Mouse (Mus musculus): ENCODE data around the gene Trmt6.

The Trmt6 gene

DNA sequence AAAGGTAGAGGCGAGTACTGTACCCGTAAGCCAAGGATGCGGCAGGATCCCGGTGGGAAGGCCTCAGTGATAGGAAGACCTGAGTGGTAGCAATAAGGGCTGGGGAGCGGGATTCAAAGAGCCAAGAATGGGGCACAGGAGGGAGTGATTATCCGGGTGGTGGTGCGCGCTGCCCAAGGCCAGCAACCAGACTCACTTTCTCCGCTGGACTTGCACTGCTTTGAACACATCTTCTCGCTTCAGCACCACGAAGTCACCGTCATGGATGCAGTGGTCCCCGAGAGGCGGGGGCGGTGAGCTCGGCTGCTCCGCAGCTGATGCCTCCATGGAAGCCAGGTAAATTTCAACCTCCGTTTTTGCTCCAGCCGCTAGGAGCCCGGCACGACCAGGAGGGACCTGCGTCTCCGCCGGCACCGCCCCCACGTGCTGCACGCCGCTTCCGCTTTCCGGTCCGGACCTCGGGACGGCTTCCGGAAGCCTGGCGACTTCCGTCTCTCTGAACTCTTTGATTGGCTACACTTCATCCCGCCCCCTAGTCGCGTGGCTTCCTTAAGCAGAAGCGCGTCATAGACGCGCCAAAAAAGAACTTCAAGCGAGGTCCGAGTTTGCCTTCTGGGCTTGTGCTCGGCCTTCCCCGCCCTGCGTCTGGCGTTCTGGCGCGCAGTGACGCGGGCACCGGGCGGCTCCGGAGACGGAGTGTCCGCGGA, at the start of gene Trmt6, which contains the start of gene Mcm8:
TSS of gene Trmt6 (minus strand) at position 448 of the 707 bp plus-strand sequence.
TSS of gene Mcm8 (plus strand) at position 534 of the 707 bp plus-strand sequence.
- in situ Hi-C loops (cut with MboI; ENCODE audit: low pct_unique_long_range_greater_than_20kb in 1 of 2, low sequenced_read_pairs in 2 of 2, unreplicated experiment in 1 of 2) = no loop called here

DNA sequence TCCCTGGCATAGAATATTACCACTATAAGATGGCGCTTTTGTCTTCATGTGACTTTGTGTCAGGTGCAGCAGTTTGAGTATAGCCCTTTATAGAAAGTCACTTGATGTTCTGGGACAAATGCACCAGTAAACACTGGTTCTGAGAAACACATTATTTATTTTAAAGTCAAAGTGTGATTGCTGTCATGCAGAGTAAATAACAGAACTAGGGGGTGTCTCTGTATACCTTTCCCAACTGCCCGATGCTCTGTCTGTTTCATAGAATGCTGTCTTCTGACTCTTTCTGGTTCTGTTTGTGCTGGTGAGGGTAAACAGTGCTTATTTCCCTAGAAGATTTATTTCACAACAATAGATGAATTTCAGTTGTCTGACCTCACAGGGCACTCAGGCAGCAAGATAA, 47.5 kb upstream of the Trmt6 start:
- in situ Hi-C loops (cut with MboI; ENCODE audit: low pct_unique_long_range_greater_than_20kb in 1 of 2, low sequenced_read_pairs in 2 of 2, unreplicated experiment in 1 of 2) = no loop called here

DNA sequence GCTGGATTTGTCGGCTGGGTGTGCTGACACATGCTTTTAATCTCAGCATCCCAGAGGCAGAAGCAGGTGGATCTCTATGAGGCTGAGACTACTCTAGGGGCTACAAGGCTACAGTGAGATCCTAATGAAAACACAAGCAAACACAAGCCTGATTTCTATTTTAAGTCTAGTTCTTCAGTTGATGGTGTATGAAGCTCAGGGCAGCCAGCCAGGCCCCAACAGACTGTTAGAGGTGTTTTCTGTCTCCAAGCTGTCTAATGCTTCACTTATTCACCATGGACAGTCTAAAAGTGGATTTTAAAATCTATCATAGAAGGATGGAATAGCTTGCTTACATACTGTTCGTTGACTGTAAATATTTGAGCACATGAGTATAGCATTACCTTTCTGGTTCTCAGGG, 45.6 kb upstream of the Trmt6 start:
- in situ Hi-C loops (cut with MboI; ENCODE audit: low pct_unique_long_range_greater_than_20kb in 1 of 2, low sequenced_read_pairs in 2 of 2, unreplicated experiment in 1 of 2) = no loop called here

DNA sequence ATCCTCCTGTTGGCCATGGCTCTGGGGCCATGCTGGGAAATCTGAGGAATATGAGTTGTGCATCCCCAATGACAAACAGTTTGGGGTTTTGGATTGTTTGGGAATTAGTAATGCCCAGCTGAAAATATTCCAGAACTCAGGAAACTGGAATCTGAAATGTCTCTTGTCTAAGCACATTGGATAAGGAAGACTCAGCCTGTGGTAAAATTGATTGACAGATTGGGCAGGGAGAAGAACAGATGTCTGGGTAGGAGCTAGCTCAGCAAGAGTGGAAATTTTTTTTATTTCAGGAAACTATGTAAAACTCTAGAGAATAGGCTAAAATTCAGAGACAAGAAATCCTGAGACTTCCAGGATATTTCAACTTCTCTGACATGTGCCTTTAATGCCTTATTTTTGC, 44.6 kb upstream of the Trmt6 start:
- in situ Hi-C loops (cut with MboI; ENCODE audit: low pct_unique_long_range_greater_than_20kb in 1 of 2, low sequenced_read_pairs in 2 of 2, unreplicated experiment in 1 of 2) = no loop called here

DNA sequence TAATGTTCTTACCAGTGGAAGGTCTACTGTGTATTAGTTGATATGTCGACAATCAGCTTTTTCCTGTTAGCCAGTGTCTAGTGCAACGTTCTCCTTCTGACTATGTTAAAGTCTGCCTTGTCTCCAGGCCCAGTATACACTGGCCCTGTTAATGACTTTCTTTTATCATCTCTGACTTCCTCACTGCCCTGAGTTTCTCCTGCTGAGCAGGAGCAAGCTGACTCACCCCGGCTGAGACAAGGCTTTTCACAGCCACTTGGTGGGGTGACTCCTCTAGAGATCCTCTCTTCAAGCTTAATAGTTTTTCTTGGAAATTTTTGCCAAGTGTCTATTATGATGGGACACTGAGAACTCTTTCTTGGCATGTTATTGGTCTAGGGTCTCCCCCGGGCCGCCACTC, 40.5 kb upstream of the Trmt6 start:
- in situ Hi-C loops (cut with MboI; ENCODE audit: low pct_unique_long_range_greater_than_20kb in 1 of 2, low sequenced_read_pairs in 2 of 2, unreplicated experiment in 1 of 2) = no loop called here

DNA sequence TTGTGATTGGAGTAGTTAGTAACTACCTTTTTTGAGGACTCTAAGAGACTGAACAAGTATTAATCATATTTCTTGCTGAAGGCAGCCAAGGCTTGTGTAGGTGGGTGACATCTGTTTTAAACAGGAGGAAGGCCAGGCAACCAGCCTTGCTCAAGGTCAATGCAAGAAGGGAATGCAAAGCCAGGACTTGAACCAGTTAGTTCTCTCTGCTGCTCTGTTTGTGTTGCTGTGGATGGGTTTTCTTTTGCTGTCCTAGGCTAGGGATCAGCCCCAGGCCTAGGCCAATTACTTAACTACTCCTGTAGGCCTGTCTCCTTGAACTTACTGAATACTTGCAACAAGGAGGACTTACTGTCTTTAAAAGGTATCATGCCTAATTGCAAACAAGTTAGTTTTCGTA, 37.2 kb upstream of the Trmt6 start:
- in situ Hi-C loops (cut with MboI; ENCODE audit: low pct_unique_long_range_greater_than_20kb in 1 of 2, low sequenced_read_pairs in 2 of 2, unreplicated experiment in 1 of 2) = no loop called here

DNA sequence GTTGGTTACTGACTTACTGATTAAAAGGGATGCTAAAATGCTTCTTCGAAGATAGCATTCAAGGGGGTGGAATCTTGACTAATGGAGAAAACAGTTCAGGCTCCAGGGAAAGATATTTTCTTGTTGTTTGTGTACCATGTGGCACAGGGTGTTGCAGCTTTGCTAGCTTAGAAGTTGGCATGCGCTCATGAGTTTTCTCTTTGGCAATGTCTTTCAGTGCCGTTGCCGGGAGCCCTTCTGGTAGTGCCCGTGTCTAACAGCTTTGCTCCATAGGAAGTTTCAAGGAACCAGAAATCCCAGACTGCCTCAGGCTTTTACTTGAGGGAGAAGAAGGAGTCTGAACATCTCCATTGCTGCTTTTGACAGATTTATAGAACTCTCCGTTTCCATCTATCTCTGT, 33.3 kb upstream of the Trmt6 start:
- in situ Hi-C loops (cut with MboI; ENCODE audit: low pct_unique_long_range_greater_than_20kb in 1 of 2, low sequenced_read_pairs in 2 of 2, unreplicated experiment in 1 of 2) = loop anchor here in 1 of 2 experiments (5.0 kb wide), 1 partner anchor 53 kb away; no protein-coding TSS in a partner anchor

DNA sequence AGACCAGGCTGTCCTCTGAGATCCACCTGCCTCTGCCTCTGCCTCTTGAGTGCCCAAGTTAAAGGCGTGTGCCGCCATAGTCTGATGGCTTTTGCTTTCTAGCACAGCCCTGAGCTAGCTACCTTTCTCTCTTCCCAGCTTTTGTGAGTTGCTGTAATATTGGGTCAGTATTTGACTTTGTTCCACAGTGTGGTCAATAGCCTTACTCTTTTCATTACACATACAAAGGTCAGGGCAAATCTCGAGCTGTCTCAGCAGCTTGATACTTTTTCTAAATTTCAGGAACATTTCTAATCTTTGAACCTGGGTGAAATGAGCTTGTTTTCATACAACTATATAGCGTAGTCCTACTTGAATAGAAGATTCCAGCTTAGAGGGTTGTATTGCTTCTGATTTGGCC, 32.5 kb upstream of the Trmt6 start:
- in situ Hi-C loops (cut with MboI; ENCODE audit: low pct_unique_long_range_greater_than_20kb in 1 of 2, low sequenced_read_pairs in 2 of 2, unreplicated experiment in 1 of 2) = loop anchor here in 1 of 2 experiments (5.0 kb wide), 1 partner anchor 54 kb away; no protein-coding TSS in a partner anchor

DNA sequence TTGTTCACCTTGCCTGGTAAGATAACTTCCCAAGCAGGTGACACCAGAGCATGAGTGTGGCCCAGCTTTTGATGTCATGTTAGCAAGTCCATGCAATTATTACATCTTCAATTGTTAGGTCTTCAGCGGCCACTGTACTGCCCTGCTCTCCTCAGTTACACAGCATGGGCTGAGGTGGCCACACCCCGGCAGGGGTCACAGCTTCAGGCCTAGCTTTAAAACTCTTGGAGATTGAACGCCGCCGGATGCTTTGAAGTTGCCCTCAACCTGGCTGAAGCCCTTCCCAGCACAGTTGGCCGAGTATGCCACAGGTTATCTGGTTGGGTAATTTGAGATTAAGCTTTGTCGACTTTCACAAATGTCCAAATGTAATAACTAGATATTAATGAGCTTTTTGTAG, 31.7 kb upstream of the Trmt6 start:
- in situ Hi-C loops (cut with MboI; ENCODE audit: low pct_unique_long_range_greater_than_20kb in 1 of 2, low sequenced_read_pairs in 2 of 2, unreplicated experiment in 1 of 2) = loop anchor here in 1 of 2 experiments (5.0 kb wide), 1 partner anchor 55 kb away; no protein-coding TSS in a partner anchor

DNA sequence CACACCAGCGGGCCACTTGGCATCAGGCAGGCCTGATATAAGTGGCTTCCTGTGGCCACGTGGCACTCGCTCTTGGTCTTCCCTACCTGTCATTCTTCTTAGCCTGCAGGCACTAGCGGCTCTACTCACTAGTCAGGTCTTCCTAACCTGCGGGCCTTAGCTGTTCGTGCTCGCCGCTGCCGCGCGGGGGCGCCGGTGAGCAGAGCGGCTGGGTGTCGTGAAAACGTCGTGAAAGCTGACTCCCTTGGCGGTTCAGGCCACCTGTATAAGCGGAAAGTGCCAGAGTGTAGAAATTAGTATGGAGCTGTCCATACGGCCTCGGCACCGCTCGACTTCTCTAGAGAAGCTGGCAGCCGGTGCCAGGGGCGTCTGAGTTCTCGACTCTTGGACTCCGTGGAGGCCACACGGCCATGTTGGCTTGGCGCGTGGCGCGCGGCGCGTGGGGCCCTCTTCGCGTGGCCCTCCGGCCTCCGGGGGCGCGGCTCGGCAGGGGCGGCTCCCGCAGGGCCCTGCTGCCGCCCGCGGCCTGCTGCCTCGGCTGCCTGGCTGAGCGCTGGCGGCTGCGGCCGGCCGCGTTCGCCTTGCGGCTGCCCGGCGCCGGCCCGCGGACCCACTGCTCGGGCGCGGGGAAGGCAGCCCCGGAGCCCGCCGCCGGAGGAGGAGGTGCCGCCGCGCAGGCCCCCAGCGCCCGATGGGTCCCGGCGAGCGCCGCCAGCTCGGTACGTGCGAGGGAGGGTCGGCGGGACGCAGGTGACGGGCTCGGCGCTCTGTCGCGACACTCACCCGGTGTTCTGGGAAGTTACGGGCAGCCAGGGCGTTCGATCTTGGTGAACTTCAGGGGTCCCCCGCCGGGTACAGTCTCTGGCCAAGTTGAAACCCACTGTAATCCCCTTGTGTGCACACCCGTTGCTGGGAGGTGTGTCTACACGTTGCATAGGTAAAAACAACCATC, 30.8 kb upstream of the Trmt6 start, which contains the start of gene Crls1:
TSS of gene Crls1 (plus strand) at position 260 of the 952 bp plus-strand sequence.
- in situ Hi-C loops (cut with MboI; ENCODE audit: low pct_unique_long_range_greater_than_20kb in 1 of 2, low sequenced_read_pairs in 2 of 2, unreplicated experiment in 1 of 2) = loop anchor here in 1 of 2 experiments (5.0 kb wide), 1 partner anchor 56 kb away; no protein-coding TSS in a partner anchor

DNA sequence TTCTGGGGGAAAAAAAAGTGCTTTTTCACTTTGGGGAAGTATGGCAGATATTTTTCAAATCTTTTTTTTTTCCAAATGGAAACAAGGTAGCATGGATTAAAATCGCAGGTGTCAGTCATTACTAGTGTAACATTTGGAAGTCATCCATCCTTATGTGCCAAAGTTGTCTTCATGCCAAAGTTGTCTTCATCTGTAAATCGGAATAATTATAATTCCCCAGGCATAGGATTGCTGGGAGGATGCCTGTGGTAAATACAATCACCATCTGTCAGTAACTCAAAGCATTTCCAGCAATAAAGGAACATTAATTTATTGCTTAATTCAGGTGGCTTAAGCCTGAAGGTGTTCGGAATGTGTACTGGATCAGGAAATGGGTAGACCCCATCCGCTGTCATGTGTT, 25.2 kb upstream of the Trmt6 start:
- in situ Hi-C loops (cut with MboI; ENCODE audit: low pct_unique_long_range_greater_than_20kb in 1 of 2, low sequenced_read_pairs in 2 of 2, unreplicated experiment in 1 of 2) = no loop called here

DNA sequence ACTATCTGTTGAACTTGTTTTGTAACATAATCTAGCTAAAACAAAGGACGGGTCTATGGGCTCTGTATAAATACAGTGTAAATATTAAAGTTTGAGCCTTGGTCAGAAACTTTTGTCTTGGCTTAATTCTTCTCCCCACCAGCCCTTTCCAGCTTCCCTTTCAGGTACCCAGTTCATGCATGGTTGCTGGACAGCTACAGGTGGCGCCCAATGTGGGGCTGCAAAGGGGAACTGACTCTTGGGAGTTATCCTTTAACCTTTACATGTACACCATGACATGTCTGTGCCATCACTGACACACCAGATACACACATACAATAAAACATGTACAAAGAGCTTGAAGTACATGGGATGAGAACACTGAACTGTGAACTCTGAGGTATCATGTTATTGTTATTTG, 12.9 kb downstream of the Trmt6 start:
- in situ Hi-C loops (cut with MboI; ENCODE audit: low pct_unique_long_range_greater_than_20kb in 1 of 2, low sequenced_read_pairs in 2 of 2, unreplicated experiment in 1 of 2) = no loop called here

DNA sequence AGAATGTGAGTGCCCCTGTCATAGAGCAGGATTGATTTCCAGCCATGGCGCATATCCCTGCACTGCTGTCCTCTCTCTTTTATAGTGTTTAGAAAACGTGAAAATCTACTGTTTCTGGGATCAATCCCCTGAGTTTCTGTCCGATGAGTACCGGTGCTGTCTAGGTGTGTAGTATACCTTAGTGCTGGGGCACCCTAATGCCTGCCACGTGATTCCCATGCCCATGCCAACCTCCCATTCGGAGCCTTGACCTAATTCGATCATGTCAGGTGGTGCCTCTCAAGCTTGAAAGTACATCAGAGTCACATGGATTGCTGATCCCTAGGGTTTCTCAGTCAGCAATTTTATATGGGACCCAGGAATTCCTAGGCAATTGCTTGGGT, 21.7 kb downstream of the Trmt6 start:
- in situ Hi-C loops (cut with MboI; ENCODE audit: low pct_unique_long_range_greater_than_20kb in 1 of 2, low sequenced_read_pairs in 2 of 2, unreplicated experiment in 1 of 2) = no loop called here

DNA sequence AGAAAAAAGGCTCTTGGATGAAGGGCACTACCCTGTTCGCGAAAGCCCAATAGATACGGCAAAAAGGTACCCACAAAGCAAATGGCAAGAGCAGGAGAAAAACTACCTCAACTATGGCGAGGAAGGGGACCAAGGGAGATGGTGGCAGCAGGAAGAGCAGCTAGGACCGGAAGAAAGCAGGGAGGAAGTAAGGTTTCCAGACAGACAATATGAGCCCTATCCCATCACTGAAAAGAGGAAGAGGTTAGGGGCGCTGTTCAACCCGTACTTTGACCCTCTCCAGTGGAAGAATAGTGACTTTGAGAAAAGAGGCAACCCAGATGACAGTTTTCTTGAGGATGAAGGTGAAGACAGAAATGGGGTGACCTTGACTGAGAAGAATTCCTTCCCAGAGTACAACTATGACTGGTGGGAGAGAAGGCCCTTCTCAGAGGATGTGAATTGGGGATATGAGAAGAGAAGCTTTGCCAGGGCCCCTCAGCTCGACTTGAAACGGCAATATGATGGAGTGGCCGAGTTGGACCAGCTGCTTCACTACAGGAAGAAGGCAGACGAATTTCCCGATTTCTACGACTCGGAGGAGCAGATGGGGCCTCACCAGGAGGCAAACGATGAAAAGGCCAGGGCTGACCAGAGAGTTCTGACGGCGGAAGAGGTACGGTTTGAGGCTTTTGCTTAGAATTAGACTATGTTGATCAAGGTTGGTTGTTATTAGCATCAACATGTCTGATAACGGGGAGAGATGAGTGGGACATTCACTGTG, 22.2 kb downstream of the Trmt6 start:
- in situ Hi-C loops (cut with MboI; ENCODE audit: low pct_unique_long_range_greater_than_20kb in 1 of 2, low sequenced_read_pairs in 2 of 2, unreplicated experiment in 1 of 2) = no loop called here

DNA sequence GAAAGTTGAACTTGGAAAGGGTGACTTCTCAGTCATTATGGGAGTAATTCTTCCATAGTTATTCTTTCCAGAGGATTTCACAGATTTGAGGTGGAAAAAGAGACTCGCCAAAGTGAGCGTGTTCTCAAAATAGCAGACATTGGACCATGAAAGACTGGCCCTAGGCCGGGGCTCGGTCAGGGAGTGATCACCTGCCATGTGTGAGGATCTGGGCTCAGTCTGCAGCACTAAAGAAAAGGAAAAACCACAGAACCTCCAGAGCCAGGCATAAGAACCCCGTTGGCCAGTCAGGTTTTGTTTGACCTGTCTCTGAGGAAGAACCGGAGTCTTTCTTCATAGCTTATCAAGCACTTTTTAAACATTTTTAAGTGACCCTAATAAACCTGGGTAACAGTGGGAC, 31.8 kb downstream of the Trmt6 start:
- in situ Hi-C loops (cut with MboI; ENCODE audit: low pct_unique_long_range_greater_than_20kb in 1 of 2, low sequenced_read_pairs in 2 of 2, unreplicated experiment in 1 of 2) = no loop called here

DNA sequence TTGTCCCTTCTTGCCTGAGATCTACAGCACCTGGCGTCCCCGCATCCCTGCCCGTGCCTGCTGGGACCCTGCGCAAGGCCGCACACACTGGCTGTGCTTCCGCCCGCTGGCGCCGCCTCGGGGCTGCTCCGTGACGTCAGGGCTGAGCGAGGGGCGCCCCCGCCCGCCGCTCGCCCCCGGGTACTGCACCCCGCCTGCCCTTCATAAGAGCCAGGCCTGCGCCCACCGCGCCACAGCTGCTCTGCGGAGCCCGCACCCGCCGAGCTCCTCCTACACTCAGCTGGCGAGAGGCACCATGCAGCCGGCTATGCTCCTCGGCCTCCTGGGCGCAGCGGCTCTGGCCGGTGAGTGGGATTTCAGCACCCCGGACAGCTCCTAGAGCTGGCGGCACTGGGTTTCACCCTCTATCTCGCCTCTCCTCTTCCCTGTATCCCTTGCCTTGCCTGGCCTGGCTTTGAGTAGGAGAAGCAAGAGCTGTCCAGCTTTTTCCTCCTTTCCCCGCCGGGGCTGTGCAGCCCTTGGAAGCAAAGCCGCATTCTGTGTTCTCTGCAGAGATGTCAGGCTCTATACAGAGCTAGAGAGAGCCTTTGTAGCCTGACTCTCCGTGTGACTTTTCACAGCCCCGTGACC, 34.3 kb downstream of the Trmt6 start:
- in situ Hi-C loops (cut with MboI; ENCODE audit: low pct_unique_long_range_greater_than_20kb in 1 of 2, low sequenced_read_pairs in 2 of 2, unreplicated experiment in 1 of 2) = no loop called here

DNA sequence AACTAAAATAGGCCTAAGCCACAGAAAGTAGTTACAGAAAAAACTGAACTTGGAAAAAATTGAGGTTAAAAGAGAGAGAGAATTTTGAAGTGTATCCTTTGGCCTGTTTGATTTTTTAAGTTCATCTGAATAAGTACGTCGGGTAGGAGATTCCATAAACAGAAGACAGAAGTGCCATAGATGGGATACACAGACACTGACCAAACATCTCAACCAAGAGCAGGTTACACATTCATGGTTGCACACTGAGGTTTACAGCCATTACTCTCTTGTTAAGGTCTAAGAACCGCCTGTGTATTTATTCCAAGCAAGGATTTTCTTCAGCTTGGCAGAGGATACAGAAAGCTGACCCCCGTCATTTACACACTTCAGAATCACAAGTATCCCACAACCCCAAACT, 34.9 kb downstream of the Trmt6 start, which contains the start of gene Chgb:
TSS of gene Chgb (plus strand) at position 301 of the 400 bp plus-strand sequence.
- in situ Hi-C loops (cut with MboI; ENCODE audit: low pct_unique_long_range_greater_than_20kb in 1 of 2, low sequenced_read_pairs in 2 of 2, unreplicated experiment in 1 of 2) = no loop called here

DNA sequence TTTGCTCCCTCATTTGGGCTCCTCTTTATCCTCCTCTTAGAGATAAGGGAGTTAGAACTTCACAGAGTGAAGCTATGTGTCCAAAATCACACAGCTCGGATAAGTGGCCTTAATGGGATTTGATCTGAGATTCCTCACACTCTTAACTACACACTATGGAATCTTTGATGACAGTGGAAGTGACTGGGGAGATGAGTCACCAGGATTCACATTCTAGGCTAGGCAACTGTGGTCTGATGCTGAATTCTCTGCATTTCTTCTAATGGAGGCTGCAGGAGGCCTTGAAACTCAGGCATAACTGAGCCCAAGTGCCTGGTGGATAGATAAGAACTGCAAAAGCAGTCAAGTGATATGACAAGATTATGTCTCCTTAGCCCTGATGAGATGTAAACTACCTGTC, 45.0 kb downstream of the Trmt6 start:
- in situ Hi-C loops (cut with MboI; ENCODE audit: low pct_unique_long_range_greater_than_20kb in 1 of 2, low sequenced_read_pairs in 2 of 2, unreplicated experiment in 1 of 2) = no loop called here

All from mouse embryonic stem cell (cell line).